Mouse (Mus musculus): ENCODE measurements at regions not wholly inside any gene's neighbourhood (a gene's known extent, or its start where the extent isn't known, plus 50 kb on each side); places are given as distances from the start of the nearest gene placed in this dataset.

GRCm38 (mm10) chr6:24262578-24262977, 94.7 kb upstream of the Slc13a1 start:
- DNase-seq, result no peak

GRCm38 (mm10) chr6:24245591-24245990, 77.7 kb upstream of the Slc13a1 start:
- DNase-seq, result no peak

- DNase-seq, result no peak
These were observed 70.6 kb upstream of the Slc13a1 start for GRCm38 (mm10) chr6:24238541-24238940.

GRCm38 (mm10) chr6:24238054-24238453, 70.2 kb upstream of the Slc13a1 start:
- no peak for DNase-seq

GRCm38 (mm10) chr6:24233626-24234025, 65.7 kb upstream of the Slc13a1 start:
- DNase-seq, result no peak

- no peak for DNase-seq
These were observed 52.7 kb upstream of the Slc13a1 start for GRCm38 (mm10) chr6:24220589-24220988.

- no peak for DNase-seq
These were observed 52.1 kb upstream of the Slc13a1 start for GRCm38 (mm10) chr6:24219882-24220522.

Measured in thymus, postnatal 4 days (tissue).